Mouse (Mus musculus) bone marrow, adult 2 months (tissue): ENCODE results near the gene Peak1.

Experiments used
- CTCF ChIP-seq: fragments of 200-500 bp; IDR thresholded peaks from 2 replicates; pipeline ENCODE4 v1.5.1; 2011; ENCODE audit warnings: low read length, control low read depth; ENCODE audit not compliant: control insufficient read depth, insufficient read depth
- POLR2A ChIP-seq: fragments of 200-500 bp; IDR thresholded peaks from 2 replicates; pipeline ENCODE4 v1.6.1; 2011; ENCODE audit warnings: low read depth, mild to moderate bottlenecking, control low read depth, low read length, borderline replicate concordance; ENCODE audit not compliant: control insufficient read depth

- TF ChIP-seq CTCF (peak; percentile 86), POLR2A (no peak)
These were observed 217.1 kb downstream of the Peak1 start for GRCm38 (mm10) chr9:56200645-56201314.
